Mouse (Mus musculus): Measurements from ENCODE around the gene Nck2.

GRCm38 (mm10) chr1:43548749-43549148, 104.4 kb downstream of the Nck2 start:
- TF ChIP-seq CTCF (IDR thresholded peaks at IDR 0.05; ENCODE audit: insufficient read depth, low read depth, low read length) = no peak
- TF ChIP-seq POLR2A (IDR thresholded peaks at IDR 0.05; ENCODE audit: insufficient read depth, low read depth, low read length) = no peak
